Mouse (Mus musculus) thymus, adult 2 months (tissue): ENCODE results near the gene Prkcb.

ENCODE experiments used
- CTCF ChIP-seq: fragments of 200-500 bp; IDR thresholded peaks from 2 replicates; pipeline ENCODE4 v1.5.1; 2012; ENCODE audit warnings: mild to moderate bottlenecking, control low read depth, low read length, moderate library complexity, borderline replicate concordance; ENCODE audit not compliant: control insufficient read depth, poor library complexity, insufficient read depth; ENCODE audit errors: extremely low read depth
- POLR2A ChIP-seq: fragments of 200-500 bp; IDR thresholded peaks from 2 replicates; pipeline ENCODE4 v1.6.1; 2012; ENCODE audit warnings: mild to moderate bottlenecking, low read length, control low read depth, moderate library complexity; ENCODE audit not compliant: control insufficient read depth, poor library complexity, insufficient read depth; ENCODE audit errors: extremely low read depth

DNA sequence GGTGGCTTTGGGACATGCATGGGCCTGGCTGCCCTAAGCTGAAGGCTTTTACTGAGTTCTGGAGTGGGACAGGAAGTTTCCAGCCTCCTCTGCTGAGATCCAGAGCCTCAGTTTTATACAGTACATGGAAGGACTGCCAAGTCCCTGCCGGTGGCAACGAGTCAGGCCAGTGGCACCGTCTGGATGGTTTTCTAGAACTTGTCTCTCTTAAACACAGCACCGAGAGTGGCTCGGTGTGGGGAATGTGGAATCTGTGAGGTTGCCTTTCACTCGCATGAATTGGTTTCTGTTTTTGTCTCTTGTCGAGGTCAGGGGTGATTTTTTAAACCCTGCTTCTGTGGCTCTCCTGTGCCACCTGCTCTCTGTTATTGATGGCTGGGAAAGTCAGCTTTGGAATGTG is 3.6 kb downstream of the Prkcb start:
- TF ChIP-seq CTCF, result no peak
- TF ChIP-seq POLR2A, result no peak
